Mouse (Mus musculus): ENCODE data around the gene Tctex1d1.

Tctex1d1 gene

GRCm38 (mm10) chr4:102978440-102978839 lies at the start of gene Tctex1d1:
Gene Tctex1d1 (plus strand): TSS chr4:102978606.
- peak; percentile 8 for DNase-seq

- no peak for DNase-seq
Observed at GRCm38 (mm10) chr4:102929491-102929890, 48.9 kb upstream of the Tctex1d1 start.

GRCm38 (mm10) chr4:102930679-102931078 lies 47.7 kb upstream of the Tctex1d1 start:
- DNase-seq, result no peak

- DNase-seq, result no peak
Observed at GRCm38 (mm10) chr4:102940266-102940665, 38.1 kb upstream of the Tctex1d1 start.

GRCm38 (mm10) chr4:102940738-102941137 lies 37.7 kb upstream of the Tctex1d1 start:
- DNase-seq, result no peak

GRCm38 (mm10) chr4:102944325-102944724 lies 34.1 kb upstream of the Tctex1d1 start:
- DNase-seq, result no peak

- no peak for DNase-seq
Observed at GRCm38 (mm10) chr4:102952476-102952875, 25.9 kb upstream of the Tctex1d1 start.

- no peak for DNase-seq
Observed at GRCm38 (mm10) chr4:102955294-102955956, 23.0 kb upstream of the Tctex1d1 start.

- DNase-seq, result no peak
Observed at GRCm38 (mm10) chr4:102959409-102959808, 19.0 kb upstream of the Tctex1d1 start.

GRCm38 (mm10) chr4:102964174-102964573 lies 14.2 kb upstream of the Tctex1d1 start:
- DNase-seq, result no peak

GRCm38 (mm10) chr4:102967811-102968210 lies 10.6 kb upstream of the Tctex1d1 start:
- DNase-seq, result no peak

- DNase-seq, result no peak
Observed at GRCm38 (mm10) chr4:102969599-102969998, 8.8 kb upstream of the Tctex1d1 start.

GRCm38 (mm10) chr4:102971159-102971558 lies 7.2 kb upstream of the Tctex1d1 start:
- DNase-seq, result no peak

- no peak for DNase-seq
Observed at GRCm38 (mm10) chr4:102972071-102972470, 6.3 kb upstream of the Tctex1d1 start.

- no peak for DNase-seq
Observed at GRCm38 (mm10) chr4:102974172-102974571, 4.2 kb upstream of the Tctex1d1 start.

GRCm38 (mm10) chr4:102976290-102977275 lies 1.8 kb upstream of the Tctex1d1 start:
- DNase-seq, result no peak

- DNase-seq, result no peak
Observed at GRCm38 (mm10) chr4:102977778-102978321, 556 bp upstream of the Tctex1d1 start.

GRCm38 (mm10) chr4:102979385-102979784 lies 979 bp downstream of the Tctex1d1 start:
- DNase-seq, result no peak

GRCm38 (mm10) chr4:102981709-102982108 lies 3.3 kb downstream of the Tctex1d1 start:
- no peak for DNase-seq

GRCm38 (mm10) chr4:102986173-102986572 lies 7.8 kb downstream of the Tctex1d1 start:
- no peak for DNase-seq

- peak; percentile 37 for DNase-seq
Observed at GRCm38 (mm10) chr4:102986917-102987316, 8.5 kb downstream of the Tctex1d1 start.

GRCm38 (mm10) chr4:102987325-102987724 lies 8.9 kb downstream of the Tctex1d1 start:
- DNase-seq, result no peak

- DNase-seq, result no peak
Observed at GRCm38 (mm10) chr4:102987756-102988155, 9.3 kb downstream of the Tctex1d1 start.

- DNase-seq, result no peak
Observed at GRCm38 (mm10) chr4:102988526-102988925, 10.1 kb downstream of the Tctex1d1 start.
